Mouse (Mus musculus) limb, embryonic 13.5 days (tissue): Measurements from ENCODE around the gene Fam171a1. TPM values are rescaled to one million over a fixed set of nuclear protein-coding genes. Genes with fewer than 3 reads are reported as not detected.
A peak's percentile ranks its signal among the peaks of the same experiment; 100 is the strongest.

Source experiments
- ATAC-seq: fragments of 200-750 bp; cut with Nextera tagmentation; 2 replicates; pipeline ENCODE4 v1.8.0; 2017; ENCODE audit warnings: low read depth, moderate number of reproducible peaks, moderate TSS enrichment; ENCODE audit not compliant: low FRiP score
- H3K27ac ChIP-seq: fragments of 300-500 bp; sonication (generic); 2 replicates; pipeline ENCODE4 v1.5.1; 2015; ENCODE audit warnings: inconsistent platforms, mild to moderate bottlenecking, moderate library complexity
- H3K27me3 ChIP-seq: fragments of 300-500 bp; sonication (generic); 2 replicates; pipeline ENCODE4 v1.6.1; 2015; ENCODE audit warnings: mild to moderate bottlenecking, inconsistent platforms
- H3K36me3 ChIP-seq: fragments of 300-500 bp; sonication (generic); 2 replicates; pipeline ENCODE4 v1.6.1; 2015; ENCODE audit warnings: inconsistent platforms, mild to moderate bottlenecking, moderate library complexity
- H3K4me1 ChIP-seq: fragments of 300-500 bp; sonication (generic); 2 replicates; pipeline ENCODE4 v1.6.1; 2015; ENCODE audit warnings: inconsistent platforms
- H3K4me2 ChIP-seq: fragments of 300-500 bp; sonication (generic); replicated peaks from 2 replicates; pipeline ENCODE4 v1.6.1; 2015; ENCODE audit warnings: inconsistent platforms, mild to moderate bottlenecking, moderate library complexity
- H3K4me3 ChIP-seq: fragments of 300-500 bp; sonication (generic); 2 replicates; pipeline ENCODE4 v1.5.1; 2015; ENCODE audit warnings: moderate library complexity, mild to moderate bottlenecking, inconsistent platforms
- H3K9ac ChIP-seq: fragments of 300-500 bp; sonication (generic); 2 replicates; pipeline ENCODE4 v1.6.1; 2015; ENCODE audit warnings: mild to moderate bottlenecking, inconsistent platforms
- H3K9me3 ChIP-seq: fragments of 300-500 bp; sonication (generic); 2 replicates; pipeline ENCODE4 v1.6.1; 2016; ENCODE audit warnings: inconsistent platforms
- WGBS: fragments of 180-500 bp; shearing (Covaris S2); methylation state at CpG from one replicate; pipeline ENCODE4 v1.1.7; 2015; 5-methylcytosine and 5-hydroxymethylcytosine counted together
- microRNA-seq: library from miRNA; unstranded; fragments of <30 nt; microRNA quantifications from one replicate; pipeline ENCODE4, GENCODE M21; 2016
- polyA plus RNA-seq: library from polyadenylated mRNA; unstranded; fragments of >200 nt; fragmentation: Nextera tagmentation; extraction: Ambion mirVana; gene quantifications from 2 replicates; pipeline ENCODE4 v1.2.1, GENCODE M21; 2015

Gene Fam171a1
- polyA plus RNA-seq, 1 experiment from 2014 or later: 35.6 TPM

GRCm38 (mm10) chr2:3228475-3228874 lies 114.5 kb downstream of the Fam171a1 start:
- Histone ChIP-seq H3K4me3 (no peak overlapping the region), H3K9ac (no peak overlapping the region), H3K4me1 (no peaks in the 10 kb centered on the region), H3K4me2 (no peak overlapping the region), H3K36me3 (peaks cover 31% of the 10 kb centered on the region), H3K27me3 (no peaks in the 10 kb centered on the region), H3K9me3 (no peaks in the 10 kb centered on the region), H3K27ac (no peak overlapping the region)
- 75% methylated on average over 4 of the region's 4 CpGs for WGBS
- ATAC-seq: no peak

GRCm38 (mm10) chr2:3229060-3229459 lies 115.0 kb downstream of the Fam171a1 start:
- ATAC-seq: peak; percentile 48; the same call in 1 of the 2 replicates
- Histone ChIP-seq H3K36me3 (peaks cover 26% of the 10 kb centered on the region), H3K27me3 (no peaks in the 10 kb centered on the region), H3K4me2 (no peak overlapping the region), H3K27ac (no peak overlapping the region), H3K9me3 (no peaks in the 10 kb centered on the region), H3K4me1 (no peaks in the 10 kb centered on the region), H3K4me3 (no peak overlapping the region), H3K9ac (no peak overlapping the region)
- 17% methylated on average over 2 of the region's 2 CpGs for WGBS

DNA sequence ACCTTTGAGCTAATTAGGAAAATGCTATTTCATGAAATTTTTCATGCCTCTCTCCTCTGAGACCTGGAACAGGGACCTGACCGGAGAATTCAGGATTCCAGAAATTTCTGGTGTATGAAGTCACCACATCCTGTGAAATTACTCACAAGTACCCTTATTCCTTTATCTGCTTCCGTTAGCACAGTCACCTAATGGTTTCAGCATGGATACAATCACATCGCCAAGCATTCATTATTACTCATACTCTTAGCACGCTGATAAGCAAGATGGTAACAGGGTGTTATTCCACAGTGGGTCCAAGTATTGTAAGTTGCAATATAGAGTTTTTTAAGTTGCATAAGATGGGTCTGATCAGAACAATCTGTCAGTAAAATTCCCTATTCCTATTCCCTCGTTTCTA lies 125.2 kb downstream of the Fam171a1 start:
- WGBS: 67% methylated on average over 5 of the region's 5 CpGs
- H3K4me1 ChIP-seq: no peaks in the 10 kb centered on the region
- no peak for ATAC-seq
- no peak overlapping the region for H3K4me3 ChIP-seq
- no peak overlapping the region for H3K9ac ChIP-seq
- no peak overlapping the region for H3K4me2 ChIP-seq
- H3K27me3 ChIP-seq: no peaks in the 10 kb centered on the region
- no peak overlapping the region for H3K27ac ChIP-seq
- no peaks in the 10 kb centered on the region for H3K36me3 ChIP-seq
- H3K9me3 ChIP-seq: no peaks in the 10 kb centered on the region

DNA sequence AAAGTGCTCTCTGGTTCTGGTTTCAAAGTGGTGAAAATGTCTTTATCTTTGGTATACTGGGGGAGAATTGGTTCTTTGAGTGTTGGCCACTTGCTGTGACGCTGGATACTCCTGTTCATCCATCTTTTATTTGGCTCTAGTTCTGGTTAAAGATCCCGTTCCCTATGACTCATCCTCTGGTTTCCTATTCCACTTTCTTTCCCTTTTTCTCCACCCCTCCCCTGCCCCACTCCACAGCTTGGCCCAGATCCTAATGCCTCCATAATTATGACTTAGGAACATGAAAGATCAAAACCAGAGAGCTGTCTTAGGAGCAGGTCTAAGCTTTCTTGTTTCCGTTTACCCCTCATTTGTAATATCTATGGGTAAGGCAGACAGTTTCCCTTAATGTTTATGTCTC lies 130.2 kb downstream of the Fam171a1 start:
- Histone ChIP-seq H3K4me1 (no peaks in the 10 kb centered on the region), H3K36me3 (no peaks in the 10 kb centered on the region), H3K9me3 (no peaks in the 10 kb centered on the region), H3K4me2 (no peak overlapping the region), H3K4me3 (no peak overlapping the region), H3K9ac (no peak overlapping the region), H3K27me3 (no peaks in the 10 kb centered on the region), H3K27ac (no peak overlapping the region)
- no peak for ATAC-seq
- 60% methylated on average over 3 of the region's 3 CpGs for WGBS

- ATAC-seq: no peak
- H3K4me2 ChIP-seq: no peak overlapping the region
- no peaks in the 10 kb centered on the region for H3K36me3 ChIP-seq
- H3K4me3 ChIP-seq: no peak overlapping the region
- 87% methylated on average over 2 of the region's 2 CpGs for WGBS
- H3K27me3 ChIP-seq: no peaks in the 10 kb centered on the region
- H3K9ac ChIP-seq: no peak overlapping the region
- H3K4me1 ChIP-seq: no peaks in the 10 kb centered on the region
- H3K27ac ChIP-seq: no peak overlapping the region
- H3K9me3 ChIP-seq: peaks cover 6% of the 10 kb centered on the region; the same call in 1 of the 2 replicates
Measured at GRCm38 (mm10) chr2:3251309-3251708, 137.3 kb downstream of the Fam171a1 start.

DNA sequence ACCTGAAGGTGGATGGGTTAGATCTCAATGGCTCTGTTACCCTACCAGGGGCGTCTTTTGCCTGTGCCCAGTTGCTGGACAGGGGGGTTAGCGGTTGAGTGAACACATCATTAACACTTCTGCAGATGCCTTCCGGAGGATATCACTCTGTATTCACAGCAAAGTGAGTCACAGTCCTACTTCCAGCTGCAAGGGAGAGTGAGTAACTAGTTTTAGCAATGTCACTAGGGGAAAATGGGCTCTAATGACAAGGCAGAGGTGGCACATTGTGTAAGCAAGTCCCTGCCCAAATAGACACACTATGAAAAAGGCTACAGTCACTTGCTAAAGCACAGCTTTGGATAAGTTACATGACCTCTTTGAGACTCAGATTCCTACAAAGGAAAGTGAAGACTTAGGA lies 152.4 kb downstream of the Fam171a1 start:
- Histone ChIP-seq H3K27ac (no peak overlapping the region), H3K27me3 (no peaks in the 10 kb centered on the region), H3K9ac (no peak overlapping the region), H3K36me3 (no peaks in the 10 kb centered on the region), H3K4me1 (no peaks in the 10 kb centered on the region), H3K4me3 (no peak overlapping the region), H3K4me2 (no peak overlapping the region), H3K9me3 (no peaks in the 10 kb centered on the region)
- WGBS: 76% methylated on average over 3 of the region's 3 CpGs
- ATAC-seq: no peak

- WGBS: 30% methylated on average over 3 of the region's 3 CpGs
- Histone ChIP-seq H3K36me3 (no peaks in the 10 kb centered on the region), H3K9ac (no peak overlapping the region), H3K4me3 (no peak overlapping the region), H3K27ac (no peak overlapping the region), H3K4me1 (no peaks in the 10 kb centered on the region), H3K27me3 (no peaks in the 10 kb centered on the region), H3K4me2 (no peak overlapping the region), H3K9me3 (no peaks in the 10 kb centered on the region)
- no peak for ATAC-seq
Measured at GRCm38 (mm10) chr2:3267879-3268278, 153.9 kb downstream of the Fam171a1 start.

- no peaks in the 10 kb centered on the region for H3K4me1 ChIP-seq
- no peak overlapping the region for H3K9ac ChIP-seq
- H3K4me3 ChIP-seq: no peak overlapping the region
- H3K4me2 ChIP-seq: no peak overlapping the region
- H3K27ac ChIP-seq: no peak overlapping the region
- ATAC-seq: no peak
- no peaks in the 10 kb centered on the region for H3K36me3 ChIP-seq
- H3K9me3 ChIP-seq: no peaks in the 10 kb centered on the region
- 85% methylated on average over 2 of the region's 2 CpGs for WGBS
- H3K27me3 ChIP-seq: no peaks in the 10 kb centered on the region
Measured at GRCm38 (mm10) chr2:3273349-3273748, 159.3 kb downstream of the Fam171a1 start.

- WGBS: 59% methylated on average over 2 of the region's 2 CpGs
- no peaks in the 10 kb centered on the region for H3K36me3 ChIP-seq
- H3K27me3 ChIP-seq: no peaks in the 10 kb centered on the region
- no peaks in the 10 kb centered on the region for H3K9me3 ChIP-seq
- no peak overlapping the region for H3K4me3 ChIP-seq
- H3K27ac ChIP-seq: no peak overlapping the region
- no peak overlapping the region for H3K9ac ChIP-seq
- no peak overlapping the region for H3K4me2 ChIP-seq
- no peaks in the 10 kb centered on the region for H3K4me1 ChIP-seq
- ATAC-seq: no peak
Measured at GRCm38 (mm10) chr2:3276106-3276505, 162.1 kb downstream of the Fam171a1 start.

Small RNAs within 50 kb of the gene (microRNA-seq; reads per million reads assigned to microRNA genes)
- not detected for gene Gm27306

Other genes starting within 250 kb of the Fam171a1 start
- 42.0 and 42.1 TPM in 2 replicates for gene Nmt2, start 170.0 kb downstream of the Fam171a1 start, polyA plus RNA-seq
- gene Rpp38, start 218.4 kb downstream of the Fam171a1 start, polyA plus RNA-seq: 19.3 and 19.7 TPM in 2 replicates
- 0.31 and 0.54 TPM in 2 replicates for gene Acbd7, start 221.9 kb downstream of the Fam171a1 start, polyA plus RNA-seq